Mouse (Mus musculus): ENCODE measurements around the gene Tnfsf12. TPM values are rescaled to one million over a fixed set of nuclear protein-coding genes. Genes with fewer than 3 reads are reported as not detected.
"Not testable (repeated sequence)": the region's sequence is repeated elsewhere in the genome, so short reads cannot be mapped to it uniquely, and the experiment has no call there.

The Tnfsf12 gene
- polyA plus RNA-seq, 1 experiment from 2014 or later: 2.7 TPM

- ATAC-seq (no peak), DNase-seq (ENCODE audit: low spot score) (no peak)
- WGBS: 87% methylated on average over 4 of the region's 4 CpGs
- Histone ChIP-seq H3K27ac (ENCODE audit: low read depth, low read length) (no peak overlapping the region), H3K27me3 (replicated peaks; ENCODE audit: control insufficient read depth, insufficient read depth, low read length) (no peaks in the 10 kb centered on the region), H3K9me3 (replicated peaks; ENCODE audit: control insufficient read depth, low read length) (no peaks in the 10 kb centered on the region), H3K4me2 (ENCODE audit: low read length) (no peak overlapping the region), H3K36me3 (ENCODE audit: control insufficient read depth, insufficient read depth, low read length) (no peaks in the 10 kb centered on the region), H3K4me3 (ENCODE audit: low read depth, low read length) (no peak overlapping the region), H3K9ac (ENCODE audit: low read length) (no peak overlapping the region), H3K4me1 (ENCODE audit: control insufficient read depth, insufficient read depth, low read length) (0 out of 2 replicates have a peak, but pooled peaks cover 2% of the 10 kb centered on the region)
Measured at GRCm38 (mm10) chr11:69707873-69708381, 12.3 kb upstream of the Tnfsf12 start.

- Histone ChIP-seq H3K4me3 (ENCODE audit: low read depth, low read length) (no peak overlapping the region), H3K4me1 (ENCODE audit: control insufficient read depth, insufficient read depth, low read length) (0 out of 2 replicates have a peak, but pooled peaks cover 2% of the 10 kb centered on the region)
- 87% methylated on average over 4 of the region's 4 CpGs for WGBS
Measured at GRCm38 (mm10) chr11:69707480-69707847, 11.8 kb upstream of the Tnfsf12 start.

GRCm38 (mm10) chr11:69706775-69707479, 11.3 kb upstream of the Tnfsf12 start:
- ATAC-seq (no peak), DNase-seq (ENCODE audit: low spot score) (peak; percentile 29)
- H3K9ac ChIP-seq (ENCODE audit: low read length): no peak overlapping the region

More at GRCm38 (mm10) chr11:69707480-69707847, 11.8 kb upstream of the Tnfsf12 start:
- Histone ChIP-seq H3K9me3 (replicated peaks; ENCODE audit: control insufficient read depth, low read length) (no peaks in the 10 kb centered on the region), H3K9ac (ENCODE audit: low read length) (no peak overlapping the region), H3K27ac (ENCODE audit: low read depth, low read length) (0 out of 2 replicates have a peak overlapping the region, but pooled peaks have one; percentile 27), H3K36me3 (ENCODE audit: control insufficient read depth, insufficient read depth, low read length) (no peaks in the 10 kb centered on the region), H3K4me2 (ENCODE audit: low read length) (no peak overlapping the region), H3K27me3 (replicated peaks; ENCODE audit: control insufficient read depth, insufficient read depth, low read length) (no peaks in the 10 kb centered on the region)
- DNase-seq (ENCODE audit: low spot score) (no peak), ATAC-seq (no peak)

GRCm38 (mm10) chr11:69704613-69705010, 9.0 kb upstream of the Tnfsf12 start:
- DNase-seq (ENCODE audit: low spot score) (no peak), ATAC-seq (no peak)
- WGBS: 48% methylated on average over 2 of the region's 2 CpGs
- 0 out of 2 replicates have a peak, but pooled peaks cover 2% of the 10 kb centered on the region for H3K4me1 ChIP-seq (ENCODE audit: control insufficient read depth, insufficient read depth, low read length)
- no peaks in the 10 kb centered on the region for H3K36me3 ChIP-seq (ENCODE audit: control insufficient read depth, insufficient read depth, low read length)
- H3K4me3 ChIP-seq (ENCODE audit: low read depth, low read length): no peak overlapping the region
- H3K4me2 ChIP-seq (ENCODE audit: low read length): no peak overlapping the region
- H3K27ac ChIP-seq (ENCODE audit: low read depth, low read length): no peak overlapping the region
- H3K9me3 ChIP-seq (replicated peaks; ENCODE audit: control insufficient read depth, low read length): no peaks in the 10 kb centered on the region
- H3K9ac ChIP-seq (ENCODE audit: low read length): no peak overlapping the region
- no peaks in the 10 kb centered on the region for H3K27me3 ChIP-seq (replicated peaks; ENCODE audit: control insufficient read depth, insufficient read depth, low read length)

More at GRCm38 (mm10) chr11:69706775-69707479, 11.3 kb upstream of the Tnfsf12 start:
- H3K4me1 ChIP-seq (ENCODE audit: control insufficient read depth, insufficient read depth, low read length): 0 out of 2 replicates have a peak, but pooled peaks cover 2% of the 10 kb centered on the region
- no peaks in the 10 kb centered on the region for H3K27me3 ChIP-seq (replicated peaks; ENCODE audit: control insufficient read depth, insufficient read depth, low read length)
- H3K27ac ChIP-seq (ENCODE audit: low read depth, low read length): 0 out of 2 replicates have a peak overlapping the region, but pooled peaks have one; percentile 27
- H3K4me3 ChIP-seq (ENCODE audit: low read depth, low read length): no peak overlapping the region
- no peaks in the 10 kb centered on the region for H3K36me3 ChIP-seq (ENCODE audit: control insufficient read depth, insufficient read depth, low read length)
- H3K9me3 ChIP-seq (replicated peaks; ENCODE audit: control insufficient read depth, low read length): no peaks in the 10 kb centered on the region
- 47% methylated on average over 6 of the region's 6 CpGs for WGBS
- H3K4me2 ChIP-seq (ENCODE audit: low read length): no peak overlapping the region

GRCm38 (mm10) chr11:69703814-69704612, 8.4 kb upstream of the Tnfsf12 start:
- DNase-seq (ENCODE audit: low spot score): no peak
- Histone ChIP-seq H3K4me1 (ENCODE audit: control insufficient read depth, insufficient read depth, low read length) (0 out of 2 replicates have a peak, but pooled peaks cover 2% of the 10 kb centered on the region), H3K4me2 (ENCODE audit: low read length) (no peak overlapping the region), H3K36me3 (ENCODE audit: control insufficient read depth, insufficient read depth, low read length) (no peaks in the 10 kb centered on the region), H3K27me3 (replicated peaks; ENCODE audit: control insufficient read depth, insufficient read depth, low read length) (no peaks in the 10 kb centered on the region), H3K9me3 (replicated peaks; ENCODE audit: control insufficient read depth, low read length) (no peaks in the 10 kb centered on the region), H3K4me3 (ENCODE audit: low read depth, low read length) (no peak overlapping the region), H3K27ac (ENCODE audit: low read depth, low read length) (no peak overlapping the region), H3K9ac (ENCODE audit: low read length) (no peak overlapping the region)
- WGBS: 67% methylated on average over 8 of the region's 8 CpGs
- ATAC-seq: no peak

GRCm38 (mm10) chr11:69703381-69703780, 7.7 kb upstream of the Tnfsf12 start:
- not testable (repeated sequence) for H3K4me3 ChIP-seq (ENCODE audit: low read depth, low read length); H3K9ac ChIP-seq (ENCODE audit: low read length)
- WGBS: 73% methylated on average over 2 of the region's 3 CpGs

GRCm38 (mm10) chr11:69702886-69703285, 7.2 kb upstream of the Tnfsf12 start:
- not testable (repeated sequence) for DNase-seq (ENCODE audit: low spot score); H3K36me3 ChIP-seq (ENCODE audit: control insufficient read depth, insufficient read depth, low read length); H3K4me2 ChIP-seq (ENCODE audit: low read length); H3K4me3 ChIP-seq (ENCODE audit: low read depth, low read length); H3K27me3 ChIP-seq (replicated peaks; ENCODE audit: control insufficient read depth, insufficient read depth, low read length); ATAC-seq; H3K4me1 ChIP-seq (ENCODE audit: control insufficient read depth, insufficient read depth, low read length); H3K9ac ChIP-seq (ENCODE audit: low read length); H3K9me3 ChIP-seq (replicated peaks; ENCODE audit: control insufficient read depth, low read length); H3K27ac ChIP-seq (ENCODE audit: low read depth, low read length)
- WGBS: 93% methylated on average over 10 of the region's 10 CpGs

More at GRCm38 (mm10) chr11:69703381-69703780, 7.7 kb upstream of the Tnfsf12 start:
- not testable (repeated sequence) for H3K4me1 ChIP-seq (ENCODE audit: control insufficient read depth, insufficient read depth, low read length); H3K9me3 ChIP-seq (replicated peaks; ENCODE audit: control insufficient read depth, low read length); H3K4me2 ChIP-seq (ENCODE audit: low read length); H3K27me3 ChIP-seq (replicated peaks; ENCODE audit: control insufficient read depth, insufficient read depth, low read length); H3K36me3 ChIP-seq (ENCODE audit: control insufficient read depth, insufficient read depth, low read length); DNase-seq (ENCODE audit: low spot score); ATAC-seq; H3K27ac ChIP-seq (ENCODE audit: low read depth, low read length)

- no peaks in the 10 kb centered on the region for H3K9me3 ChIP-seq (replicated peaks; ENCODE audit: control insufficient read depth, low read length)
- H3K4me1 ChIP-seq (ENCODE audit: control insufficient read depth, insufficient read depth, low read length): peaks cover 10% of the 10 kb centered on the region; the same call in 1 of the 2 replicates
- no peak for DNase-seq (ENCODE audit: low spot score)
- no peaks in the 10 kb centered on the region for H3K36me3 ChIP-seq (ENCODE audit: control insufficient read depth, insufficient read depth, low read length)
- 84% methylated on average over 1 of the region's 1 CpGs for WGBS
- H3K27ac ChIP-seq (ENCODE audit: low read depth, low read length): no peak overlapping the region
- H3K4me3 ChIP-seq (ENCODE audit: low read depth, low read length): no peak overlapping the region
- no peak for ATAC-seq
- no peak overlapping the region for H3K9ac ChIP-seq (ENCODE audit: low read length)
- no peaks in the 10 kb centered on the region for H3K27me3 ChIP-seq (replicated peaks; ENCODE audit: control insufficient read depth, insufficient read depth, low read length)
- no peak overlapping the region for H3K4me2 ChIP-seq (ENCODE audit: low read length)
Measured at GRCm38 (mm10) chr11:69699595-69699994, 3.9 kb upstream of the Tnfsf12 start.
